25 mouse cellular contexts compared by ENCODE assay signal in genomic region chr9:96932751-96933150, GRCm38 (mm10).
"Had no signal": no experiment of that assay in that cellular context is flagged by ENCODE, and none has a peak within 500 bp of the region (broad histone marks: within the 10 kb centered on the region; RNA-seq: fewer than 3 reads in every experiment).

No protein-coding gene starts in this region.

- H3K4me3 ChIP-seq: heart, adult 2 months; heart, embryonic 12.5 days; hindbrain, embryonic 10.5 days; hindbrain, embryonic 12.5 days; intestine, embryonic 15.5 days; layer of hippocampus, adult 2 months; left cerebral cortex, adult 2 months; limb, embryonic 13.5 days; liver, embryonic 13.5 days had no signal

- H3K27ac ChIP-seq: heart, adult 2 months; hindbrain, embryonic 10.5 days; hindbrain, embryonic 12.5 days; hindbrain, embryonic 14.5 days; intestine, embryonic 15.5 days; layer of hippocampus, adult 2 months; left cerebral cortex, adult 2 months; limb, embryonic 13.5 days; liver, embryonic 13.5 days had no signal

- H3K36me3 ChIP-seq: hindbrain, embryonic 12.5 days; intestine, embryonic 15.5 days; limb, embryonic 13.5 days; liver, embryonic 13.5 days had no signal

- DNase-seq: gastrocnemius, postnatal 14 days; gastrocnemius, postnatal 36 days; heart, adult 11 months; heart, adult 2 months; heart, postnatal 10 days; heart, postnatal 4 days; kidney, adult 18-20 months; kidney, adult 8-10 months; kidney, postnatal 10 days; kidney, postnatal 25 days; kidney, postnatal 4 days; liver; liver, embryonic 13.5 days had no signal

- H3K9ac ChIP-seq: heart, embryonic 12.5 days; hindbrain, embryonic 12.5 days; hindbrain, embryonic 14.5 days; intestine, embryonic 15.5 days; limb, embryonic 13.5 days; liver, embryonic 13.5 days had no signal

- ATAC-seq: hindbrain, embryonic 16.5 days; inflammation-experienced regulatory T-cells, adult 6 months; intestine, embryonic 15.5 days; intestine, postnatal 0 days had no signal

- H3K9me3 ChIP-seq: intestine, embryonic 15.5 days; limb, embryonic 13.5 days had no signal

- H3K4me2 ChIP-seq: heart, embryonic 12.5 days; hindbrain, embryonic 12.5 days; hindbrain, embryonic 14.5 days; intestine, embryonic 15.5 days; limb, embryonic 13.5 days; liver, embryonic 11.5 days; liver, embryonic 13.5 days had no signal

- H3K27me3 ChIP-seq: hindbrain, embryonic 12.5 days; intestine, embryonic 15.5 days had no signal

- H3K4me1 ChIP-seq: heart, embryonic 12.5 days; hindbrain, embryonic 10.5 days; hindbrain, embryonic 12.5 days; intestine, embryonic 15.5 days; liver, embryonic 13.5 days had no signal
